Mouse (Mus musculus): ENCODE measurements around the gene Ptprcap.

Ptprcap gene

GRCm38 (mm10) chr19:4194021-4194724 lies 40.8 kb downstream of the Ptprcap start:
- no peak for DNase-seq (ENCODE audit: low read depth, low spot score)

GRCm38 (mm10) chr19:4194776-4195650 lies 41.6 kb downstream of the Ptprcap start:
- no peak for DNase-seq (ENCODE audit: low read depth, low spot score)

DNA sequence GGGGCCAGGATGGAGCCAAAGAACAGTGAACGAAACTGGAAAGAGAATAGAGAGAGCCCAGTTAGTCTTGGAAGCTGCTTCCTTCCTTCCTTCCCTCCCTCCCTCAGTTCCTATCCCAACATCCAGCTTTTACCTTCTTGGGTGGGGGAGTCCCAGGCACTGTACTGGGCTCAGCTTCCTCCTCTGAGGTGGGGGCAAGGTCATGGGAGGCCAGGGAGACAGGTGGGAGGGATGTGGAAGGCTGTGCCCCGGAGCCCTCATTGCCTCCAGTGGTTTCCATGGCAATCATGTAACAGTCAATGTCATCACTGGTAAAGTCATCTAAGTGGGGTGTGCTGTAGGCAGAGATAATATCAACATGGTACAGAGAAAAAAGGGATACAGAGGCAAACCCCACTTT lies 42.6 kb downstream of the Ptprcap start:
- no peak for DNase-seq (ENCODE audit: low read depth, low spot score)

GRCm38 (mm10) chr19:4196548-4196947 lies 43.1 kb downstream of the Ptprcap start:
- DNase-seq (ENCODE audit: low read depth, low spot score) = no peak

DNA sequence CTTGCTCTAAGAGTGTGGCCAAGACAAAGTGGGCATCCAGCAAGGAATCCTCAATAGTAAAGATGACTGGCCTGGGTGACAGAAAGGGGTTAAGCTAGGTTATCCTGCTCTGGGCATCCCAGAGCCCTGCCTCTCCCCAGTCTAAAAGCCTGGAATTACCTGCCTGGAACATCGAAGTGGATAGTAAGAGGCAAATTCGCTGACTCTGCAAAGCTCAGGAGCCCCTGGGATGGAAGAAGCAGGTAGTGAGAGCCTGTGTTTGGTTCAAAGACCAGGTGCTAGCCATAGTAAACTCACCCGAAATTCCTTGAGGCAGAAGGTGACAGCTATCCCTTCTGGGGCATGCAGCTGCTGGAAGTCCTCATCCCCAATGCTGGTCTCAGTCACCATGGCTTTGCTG lies 43.8 kb downstream of the Ptprcap start:
- no peak for DNase-seq (ENCODE audit: low read depth, low spot score)

DNA sequence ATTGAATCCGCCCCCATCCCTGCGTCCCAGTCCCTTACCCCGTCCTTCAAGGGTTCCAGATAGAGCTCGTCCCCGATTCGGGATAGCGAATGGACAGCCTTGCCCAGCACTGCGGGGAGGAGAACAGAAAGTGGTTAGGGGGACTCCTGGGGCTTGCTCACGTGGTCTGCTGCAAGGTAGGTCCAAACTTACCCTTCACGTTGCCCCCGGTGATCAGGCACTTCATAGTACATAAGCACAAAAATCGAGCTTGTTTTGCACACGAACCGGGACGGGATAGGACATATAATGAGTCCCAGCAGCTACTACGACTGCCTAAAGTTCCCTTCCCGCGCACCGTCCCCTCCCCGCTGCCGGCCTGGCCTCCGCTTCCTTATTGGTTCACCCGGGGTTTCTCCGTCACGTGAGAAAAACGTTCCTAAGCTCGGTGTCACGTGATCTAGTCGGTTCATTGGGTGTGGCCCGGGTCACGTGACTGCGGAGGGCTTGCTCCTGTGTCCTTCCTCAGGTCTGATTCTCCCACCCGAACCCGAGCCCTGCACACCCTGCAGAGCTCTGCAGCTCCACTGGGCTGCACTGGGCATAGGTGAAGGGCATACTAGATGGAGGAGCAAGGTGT lies 48.0 kb downstream of the Ptprcap start, which contains the start of gene Rad9a:
Gene Rad9a, minus strand, starts transcription at position 372 of the 619 bp plus-strand sequence.
- peak; percentile 99 for DNase-seq (ENCODE audit: low read depth, low spot score)

GRCm38 (mm10) chr19:4202149-4202548 lies 48.7 kb downstream of the Ptprcap start:
- no peak for DNase-seq (ENCODE audit: low read depth, low spot score)

GRCm38 (mm10) chr19:4203148-4203547 lies 49.7 kb downstream of the Ptprcap start:
- DNase-seq (ENCODE audit: low read depth, low spot score) = no peak

DNA sequence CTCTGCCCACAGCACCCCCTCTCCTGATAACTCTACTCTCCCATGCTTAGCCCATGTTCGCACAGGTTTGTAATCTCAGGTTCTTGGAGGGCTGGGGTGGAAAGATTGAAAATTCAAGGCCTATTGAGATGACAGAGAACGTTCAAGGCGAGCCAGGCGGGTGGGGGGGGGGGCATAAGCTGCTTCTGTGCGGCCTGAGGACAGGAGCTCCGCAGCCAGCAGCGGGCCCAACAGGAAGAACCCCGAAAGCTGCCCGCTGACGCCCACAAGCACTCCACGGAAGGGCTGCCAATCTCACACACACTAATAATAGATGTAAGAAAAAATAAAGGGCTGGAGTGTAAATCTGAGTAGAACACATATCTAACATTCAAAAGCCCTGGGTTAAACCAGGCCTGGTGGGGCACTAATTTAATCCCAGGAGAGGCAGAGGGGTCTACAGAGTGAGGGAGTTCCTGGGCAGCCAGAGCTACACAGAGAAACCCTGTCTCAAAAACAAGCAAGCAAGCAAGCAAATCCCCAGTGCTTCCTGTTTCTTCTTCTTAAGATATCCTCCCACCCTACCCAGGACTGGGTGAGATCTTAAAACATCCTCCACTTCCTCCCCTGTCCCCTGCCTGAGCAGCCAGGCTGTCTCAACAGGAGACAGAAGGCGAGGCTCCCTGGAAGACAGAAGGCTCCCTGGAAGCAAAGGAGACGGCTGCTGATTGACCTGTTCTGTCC lies 50.4 kb downstream of the Ptprcap start:
- no peak for DNase-seq (ENCODE audit: low read depth, low spot score)

GRCm38 (mm10) chr19:4204889-4205288 lies 51.5 kb downstream of the Ptprcap start:
- DNase-seq (ENCODE audit: low read depth, low spot score) = no peak
